Mouse (Mus musculus) intestine, embryonic 16.5 days (tissue): Measurements from ENCODE around the gene Olfr1336. TPM values are rescaled to one million over a fixed set of nuclear protein-coding genes. Genes with fewer than 3 reads are reported as not detected.
"Not testable (repeated sequence)": the region's sequence is repeated elsewhere in the genome, so short reads cannot be mapped to it uniquely, and the experiment has no call there.

Source experiments
- ATAC-seq: fragments of 200-750 bp; cut with Nextera tagmentation; 2 replicates; pipeline ENCODE4 v1.8.0; 2017; ENCODE audit warnings: moderate TSS enrichment, moderate library complexity
- H3K27ac ChIP-seq: fragments of 300-500 bp; sonication (generic); 2 replicates; pipeline ENCODE4 v1.5.1; 2014; ENCODE audit warnings: mild to moderate bottlenecking, low read length
- H3K27me3 ChIP-seq: fragments of 300-500 bp; sonication (generic); replicated peaks from 2 replicates; pipeline ENCODE4 v1.6.1; 2014; ENCODE audit warnings: low read length, control low read depth, mixed read lengths; ENCODE audit not compliant: control insufficient read depth, insufficient read depth
- H3K36me3 ChIP-seq: fragments of 300-500 bp; sonication (generic); 2 replicates; pipeline ENCODE4 v1.6.1; 2014; ENCODE audit warnings: low read length, control low read depth; ENCODE audit not compliant: control insufficient read depth, insufficient read depth
- H3K4me1 ChIP-seq: fragments of 300-500 bp; sonication (generic); 2 replicates; pipeline ENCODE4 v1.6.1; 2014; ENCODE audit warnings: low read length, control low read depth, mixed read lengths; ENCODE audit not compliant: control insufficient read depth, insufficient read depth
- H3K4me2 ChIP-seq: fragments of 300-500 bp; sonication (generic); 2 replicates; pipeline ENCODE4 v1.6.1; 2014; ENCODE audit warnings: low read depth, low read length, control low read depth
- H3K4me3 ChIP-seq: fragments of 300-500 bp; sonication (generic); 2 replicates; pipeline ENCODE4 v1.5.1; 2014; ENCODE audit warnings: mild to moderate bottlenecking, low read length
- H3K9ac ChIP-seq: fragments of 300-500 bp; sonication (generic); 2 replicates; pipeline ENCODE4 v1.6.1; 2014; ENCODE audit warnings: low read depth, low read length
- H3K9me3 ChIP-seq: fragments of 300-500 bp; sonication (generic); 2 replicates; pipeline ENCODE4 v1.6.1; 2016; ENCODE audit warnings: low read length, control low read depth; ENCODE audit not compliant: control insufficient read depth
- WGBS: fragments of 180-500 bp; shearing (Covaris S2); extraction: QIAGEN DNeasy Blood & Tissue Kit; methylation state at CpG from one replicate; pipeline ENCODE4 v1.1.7; 2014; 5-methylcytosine and 5-hydroxymethylcytosine counted together
- polyA plus RNA-seq: library from polyadenylated mRNA; unstranded; fragments of >200 nt; fragmentation: Nextera tagmentation; extraction: Ambion mirVana; gene quantifications from 2 replicates; pipeline ENCODE4 v1.2.1, GENCODE M21; 2015

Olfr1336 gene
- polyA plus RNA-seq, 1 experiment from 2014 or later: not detected

DNA sequence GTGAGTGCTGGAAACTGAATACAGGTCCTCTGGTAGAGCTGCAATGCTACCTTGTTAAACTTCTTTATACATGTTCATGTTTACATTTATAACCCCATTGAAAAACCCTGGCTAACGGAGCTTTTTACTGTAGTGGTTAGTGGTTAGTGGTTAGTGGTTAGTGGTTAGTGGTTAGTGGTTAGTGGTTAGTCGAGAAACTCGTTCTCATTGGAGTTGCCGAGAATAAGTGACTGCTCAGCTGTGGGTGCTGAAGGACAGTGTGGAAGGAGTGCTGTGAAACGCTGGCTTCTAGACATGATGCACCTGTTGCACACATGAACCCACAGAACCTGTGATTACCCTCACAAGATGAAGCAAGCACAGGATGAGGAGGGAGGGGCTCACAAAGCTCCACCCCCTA lies 8.2 kb upstream of the Olfr1336 start:
- H3K4me1 ChIP-seq: no peaks in the 10 kb centered on the region
- H3K27ac ChIP-seq: no peak overlapping the region
- 78% methylated on average over 5 of the region's 5 CpGs for WGBS
- H3K4me3 ChIP-seq: no peak overlapping the region
- no peak overlapping the region for H3K9ac ChIP-seq
- no peaks in the 10 kb centered on the region for H3K27me3 ChIP-seq
- H3K9me3 ChIP-seq: no peaks in the 10 kb centered on the region
- no peaks in the 10 kb centered on the region for H3K36me3 ChIP-seq
- ATAC-seq: no peak
- no peak overlapping the region for H3K4me2 ChIP-seq

DNA sequence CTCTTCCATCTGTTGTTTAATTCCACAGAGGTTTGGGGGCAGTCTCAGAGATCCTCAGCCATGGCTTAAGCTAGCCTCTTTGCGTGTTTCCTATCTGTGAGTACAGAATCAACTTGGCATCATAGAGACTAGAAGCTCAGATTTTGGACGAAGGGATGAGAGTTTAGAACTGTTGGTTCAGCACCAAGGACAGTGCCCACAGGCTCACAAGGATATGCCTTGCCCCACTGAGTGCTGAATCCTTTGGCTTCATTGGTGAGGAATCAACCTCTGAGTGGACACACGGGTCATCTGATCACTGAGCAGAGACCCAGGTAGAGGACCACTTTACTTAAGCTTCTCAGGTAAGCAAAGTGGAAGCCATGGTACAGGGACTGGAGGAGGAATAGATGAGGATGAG lies 431 bp downstream of the Olfr1336 start:
- 46% methylated on average over 3 of the region's 3 CpGs for WGBS
- H3K9ac ChIP-seq: no peak overlapping the region
- ATAC-seq: no peak

DNA sequence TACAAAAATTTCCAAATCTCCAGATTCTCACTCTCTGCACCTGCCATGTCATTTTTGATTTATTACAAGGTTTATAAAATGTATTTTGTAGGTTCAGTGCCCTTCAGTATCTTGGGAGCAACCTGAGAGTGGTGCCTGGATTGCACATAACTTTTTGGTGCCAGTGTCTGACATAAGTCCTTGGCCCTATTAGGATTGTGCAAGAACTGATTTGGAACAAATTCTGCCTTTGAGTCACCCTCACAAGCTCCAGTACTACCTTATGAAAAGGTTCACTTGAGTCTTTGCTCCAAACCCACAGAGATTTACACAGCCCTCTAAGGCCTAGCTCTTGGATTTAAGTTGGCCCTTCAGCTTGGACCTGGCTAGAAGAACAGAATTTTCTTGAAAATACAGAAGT lies 11.0 kb downstream of the Olfr1336 start, which contains the start of gene Olfr1346:
Olfr1346 (plus strand) TSS at position 151 of the 400 bp plus-strand sequence.
- Histone ChIP-seq H3K4me1 (no peaks in the 10 kb centered on the region), H3K27ac (no peak within 1 kb of the TSS), H3K9ac (no peak within 1 kb of the TSS), H3K9me3 (no peaks in the 10 kb centered on the region), H3K4me3 (no peak within 1 kb of the TSS), H3K4me2 (no peak within 1 kb of the TSS), H3K36me3 (no peaks in the 10 kb centered on the region), H3K27me3 (no peaks in the 10 kb centered on the region)
- ATAC-seq: no peak

More for the DNA sequence above, 431 bp downstream of the Olfr1336 start:
- Histone ChIP-seq H3K27me3 (no peaks in the 10 kb centered on the region), H3K36me3 (no peaks in the 10 kb centered on the region), H3K4me2 (no peak overlapping the region), H3K4me3 (no peak overlapping the region), H3K4me1 (no peaks in the 10 kb centered on the region), H3K27ac (no peak overlapping the region), H3K9me3 (no peaks in the 10 kb centered on the region)

DNA sequence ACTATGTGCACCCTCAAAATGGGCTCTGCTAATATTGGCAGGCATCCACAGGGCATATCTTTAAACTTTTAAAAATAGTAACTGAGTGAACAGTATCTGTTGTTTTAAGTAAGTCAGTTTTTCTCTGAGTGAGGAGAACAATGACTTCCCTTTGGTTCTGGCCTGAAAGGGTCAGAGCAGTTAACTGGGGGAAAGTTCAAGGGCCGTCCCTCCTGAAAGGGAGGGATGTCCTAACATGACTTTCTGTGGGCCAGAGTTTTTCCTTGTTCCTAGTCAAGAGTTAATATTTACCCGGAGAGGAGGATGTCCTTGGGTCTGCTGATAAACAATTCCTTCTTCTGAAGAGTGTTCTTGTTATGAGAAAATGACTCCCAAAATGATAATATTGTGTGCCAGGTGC lies 21.7 kb downstream of the Olfr1336 start:
- H3K4me3 ChIP-seq, ATAC-seq, H3K9me3 ChIP-seq, H3K4me2 ChIP-seq, H3K27ac ChIP-seq, H3K27me3 ChIP-seq, H3K4me1 ChIP-seq, H3K9ac ChIP-seq, H3K36me3 ChIP-seq: not testable (repeated sequence)
- 61% methylated on average over 2 of the region's 2 CpGs for WGBS

DNA sequence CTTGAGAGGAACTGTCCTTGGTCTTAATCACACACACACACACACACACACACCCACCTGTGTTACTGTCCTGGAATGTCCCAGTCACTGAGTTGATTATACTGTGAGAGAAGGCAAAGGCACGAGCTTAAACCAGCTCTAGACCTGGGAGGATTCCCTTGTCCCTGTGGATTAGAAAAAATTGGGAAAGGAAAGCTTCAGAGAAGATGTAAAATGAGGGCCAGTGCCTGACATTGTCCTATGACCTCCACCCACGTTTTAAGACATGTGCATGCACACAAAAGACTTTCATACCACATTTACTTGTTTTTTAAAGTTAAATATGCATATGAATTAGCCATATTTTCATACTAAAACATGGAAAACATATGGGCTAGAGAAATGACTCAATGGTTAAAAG lies 30.9 kb downstream of the Olfr1336 start, which contains the start of gene Olfr5:
Olfr5 (minus strand) TSS at position 101 of the 400 bp plus-strand sequence.
- no peaks in the 10 kb centered on the region for H3K27me3 ChIP-seq
- H3K36me3 ChIP-seq: no peaks in the 10 kb centered on the region
- no peak within 1 kb of the TSS for H3K4me3 ChIP-seq
- no peaks in the 10 kb centered on the region for H3K9me3 ChIP-seq
- ATAC-seq: no peak
- no peak within 1 kb of the TSS for H3K27ac ChIP-seq
- no peak within 1 kb of the TSS for H3K4me2 ChIP-seq
- H3K4me1 ChIP-seq: no peaks in the 10 kb centered on the region
- WGBS: 17% methylated on average over 2 of the region's 2 CpGs
- no peak within 1 kb of the TSS for H3K9ac ChIP-seq

DNA sequence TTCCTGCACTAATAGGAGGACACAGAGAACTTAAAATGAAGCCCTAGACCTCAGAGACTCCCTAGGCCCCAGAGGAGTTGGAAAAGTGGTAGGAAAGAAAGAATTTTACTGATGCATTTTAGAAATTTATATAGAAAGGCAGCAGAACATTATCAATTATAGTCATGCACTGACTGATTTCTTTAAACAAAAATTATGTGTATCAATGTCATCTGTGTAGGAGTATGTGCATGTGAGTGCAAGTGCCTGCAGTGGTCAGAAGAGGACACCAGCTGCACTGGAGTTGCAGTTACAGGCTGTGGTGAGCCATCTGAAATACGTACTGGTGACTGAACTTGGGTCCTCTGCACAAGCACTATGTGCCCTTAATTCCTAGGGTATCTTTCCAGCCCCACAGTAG lies 43.7 kb downstream of the Olfr1336 start, which contains the start of gene Olfr1347:
Olfr1347 (minus strand) TSS at position 101 of the 400 bp plus-strand sequence.
- Histone ChIP-seq H3K9ac (no peak within 1 kb of the TSS), H3K4me3 (no peak within 1 kb of the TSS), H3K36me3 (no peaks in the 10 kb centered on the region), H3K9me3 (no peaks in the 10 kb centered on the region), H3K27ac (no peak within 1 kb of the TSS), H3K27me3 (no peaks in the 10 kb centered on the region), H3K4me2 (no peak within 1 kb of the TSS), H3K4me1 (no peaks in the 10 kb centered on the region)
- 69% methylated on average over 1 of the region's 1 CpGs for WGBS
- no peak for ATAC-seq

DNA sequence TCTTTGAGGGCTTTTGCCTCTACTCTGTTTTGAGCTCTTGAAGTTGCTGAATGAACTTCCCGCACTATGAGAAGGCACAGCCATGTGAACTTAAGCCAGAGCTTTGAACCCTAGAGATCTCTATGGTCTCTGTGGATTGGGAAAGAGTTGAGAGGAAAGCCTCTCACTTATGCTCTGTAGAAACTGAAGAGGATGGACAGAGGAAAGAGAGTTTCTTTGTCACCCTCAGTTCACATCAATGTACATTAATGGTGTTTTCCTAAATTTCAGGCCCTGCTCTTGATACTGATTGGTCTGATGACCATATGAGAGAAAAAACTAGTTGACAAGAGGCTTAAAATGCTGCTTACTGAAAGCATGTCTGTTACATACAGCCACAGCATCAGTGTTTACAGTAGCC lies 52.7 kb downstream of the Olfr1336 start, which contains the start of gene Olfr1348:
Olfr1348 (minus strand) TSS at position 101 of the 400 bp plus-strand sequence.
- Histone ChIP-seq H3K4me2 (no peak within 1 kb of the TSS), H3K27me3 (no peaks in the 10 kb centered on the region), H3K9me3 (no peaks in the 10 kb centered on the region), H3K9ac (no peak within 1 kb of the TSS), H3K27ac (no peak within 1 kb of the TSS), H3K4me1 (no peaks in the 10 kb centered on the region), H3K36me3 (no peaks in the 10 kb centered on the region), H3K4me3 (no peak within 1 kb of the TSS)
- 96% methylated on average over 1 of the region's 1 CpGs for WGBS
- ATAC-seq: no peak

Other genes with a start within 250 kb of the Olfr1336 start
- not detected in 2 replicates for gene Zscan5b, start 233.9 kb upstream of the Olfr1336 start, polyA plus RNA-seq
- not detected in 2 replicates for gene Epp13, start 203.5 kb upstream of the Olfr1336 start, polyA plus RNA-seq
- gene Zfp667, start 169.6 kb upstream of the Olfr1336 start, polyA plus RNA-seq: 5.1 and 5.4 TPM in 2 replicates
- gene Zfp583, start 124.9 kb upstream of the Olfr1336 start, polyA plus RNA-seq: 2.8 and 2.9 TPM in 2 replicates
- 0.95 and 1.3 TPM in 2 replicates for gene Gm3854, start 112.4 kb upstream of the Olfr1336 start, polyA plus RNA-seq
- 1.6 and 2.1 TPM in 2 replicates for gene Zfp78, start 92.9 kb upstream of the Olfr1336 start, polyA plus RNA-seq
- gene Zfp28, start 72.9 kb upstream of the Olfr1336 start, polyA plus RNA-seq: 6.1 and 7.6 TPM in 2 replicates
- 0.11 and 0.39 TPM in 2 replicates for gene Smim17, start 57.5 kb upstream of the Olfr1336 start, polyA plus RNA-seq
- gene Gm20715, start 45.9 kb upstream of the Olfr1336 start, polyA plus RNA-seq: not detected in 2 replicates
- not detected in 2 replicates for gene Olfr1344, start 17.5 kb upstream of the Olfr1336 start, polyA plus RNA-seq
- gene Olfr1346, start 10.9 kb downstream of the Olfr1336 start, polyA plus RNA-seq: not detected in 2 replicates
- gene Olfr5, start 30.8 kb downstream of the Olfr1336 start, polyA plus RNA-seq: not detected in 2 replicates
- gene Olfr1347, start 43.6 kb downstream of the Olfr1336 start, polyA plus RNA-seq: not detected in 2 replicates
- not detected in 2 replicates for gene Olfr1348, start 52.6 kb downstream of the Olfr1336 start, polyA plus RNA-seq
- gene Olfr1349, start 66.8 kb downstream of the Olfr1336 start, polyA plus RNA-seq: not detected in 2 replicates
- gene Olfr1350, start 108.7 kb downstream of the Olfr1336 start, polyA plus RNA-seq: not detected in 2 replicates
- gene Zim1, start 240.3 kb downstream of the Olfr1336 start, polyA plus RNA-seq: 3.0 TPM in 2 replicates